Mouse (Mus musculus) spleen, postnatal 4 days (tissue): ENCODE results near the gene Lrp8.
A peak's percentile ranks its signal among the peaks of the same experiment; 100 is the strongest.

Source experiments
- DNase-seq, 2 experiments: peaks; one replicate each; pipeline ENCODE4 v3.0.0; 2022; ENCODE audit warnings: low spot score in 2 of 2

Lrp8 gene

DNA sequence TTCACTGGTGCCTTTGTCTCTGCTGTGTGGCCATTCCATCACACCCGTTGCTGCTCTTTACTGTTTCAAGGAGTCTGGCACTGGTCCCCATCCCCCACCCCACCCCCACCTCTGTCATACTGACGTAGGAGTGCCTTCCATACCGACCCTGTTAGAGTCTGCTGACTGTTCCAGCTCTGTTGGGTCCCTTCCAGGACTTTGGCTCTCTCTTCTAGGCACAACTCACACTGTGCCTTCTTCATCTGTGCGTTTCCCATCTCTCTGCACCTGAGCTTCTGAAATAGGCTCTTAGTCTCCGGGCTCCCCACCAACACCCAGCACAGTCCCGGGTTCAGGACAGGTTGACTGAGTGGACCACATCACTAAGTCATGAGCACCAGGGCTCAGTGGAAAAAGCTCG, 44.7 kb downstream of the Lrp8 start:
- DNase-seq = no peak

GRCm38 (mm10) chr4:107848546-107848945, 46.5 kb downstream of the Lrp8 start:
- DNase-seq = no peak

GRCm38 (mm10) chr4:107849621-107850020, 47.6 kb downstream of the Lrp8 start:
- no peak for DNase-seq

GRCm38 (mm10) chr4:107850091-107850490, 48.0 kb downstream of the Lrp8 start:
- DNase-seq = no peak

- no peak for DNase-seq
Observed at GRCm38 (mm10) chr4:107853333-107853732, 51.3 kb downstream of the Lrp8 start.

DNA sequence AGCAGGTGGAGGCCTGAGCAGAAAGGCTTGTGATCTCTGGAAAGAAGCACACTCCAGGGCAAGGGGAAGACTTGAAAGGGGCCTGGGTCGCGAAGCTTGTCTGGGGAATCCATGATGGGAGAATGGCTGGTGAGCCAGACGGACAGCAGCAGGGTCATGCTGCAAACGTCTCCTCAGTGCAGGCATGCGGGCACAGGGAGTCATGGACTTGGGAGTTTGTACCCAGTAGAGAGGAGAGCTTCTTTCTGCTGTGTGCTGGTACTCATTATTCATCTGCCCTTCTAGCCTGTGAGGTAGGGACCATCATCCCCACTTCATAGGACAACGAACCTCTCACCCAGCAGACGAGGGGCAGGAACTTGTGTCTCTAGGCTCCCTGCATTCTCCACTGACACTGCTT, 51.8 kb downstream of the Lrp8 start:
- DNase-seq = no peak

DNA sequence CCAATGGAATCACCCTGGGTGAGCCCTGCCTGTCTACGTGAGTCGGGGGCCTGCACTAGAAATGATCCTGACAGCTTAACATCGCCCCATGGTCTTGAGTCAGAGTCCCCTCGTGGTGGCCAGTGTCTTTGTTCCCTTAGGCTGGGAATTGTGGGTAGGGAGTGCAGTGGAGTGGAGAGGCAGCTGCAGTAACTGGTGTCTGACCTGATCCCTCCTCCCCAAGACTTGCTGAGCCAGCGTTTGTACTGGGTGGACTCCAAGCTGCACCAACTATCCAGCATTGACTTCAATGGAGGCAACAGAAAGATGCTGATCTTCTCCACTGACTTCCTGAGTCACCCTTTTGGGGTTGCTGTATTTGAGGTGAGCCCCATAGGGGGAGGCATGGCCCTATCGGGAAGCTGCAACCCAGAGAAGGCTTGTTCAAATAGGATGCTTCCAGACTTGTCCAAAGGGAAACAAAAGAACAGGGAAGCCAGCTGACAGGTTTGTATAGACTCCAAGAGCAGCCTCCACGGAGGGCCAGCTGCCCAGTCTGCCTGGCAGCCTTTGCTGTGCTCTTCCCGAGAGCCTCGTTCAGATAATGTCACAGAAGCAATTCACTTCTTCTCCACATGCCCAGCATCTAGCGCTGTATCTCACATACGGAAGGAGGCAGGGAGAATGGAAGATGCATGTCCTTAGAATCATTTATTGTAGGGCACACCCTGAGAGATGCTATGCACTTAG, 55.1 kb downstream of the Lrp8 start:
- DNase-seq = no peak

DNA sequence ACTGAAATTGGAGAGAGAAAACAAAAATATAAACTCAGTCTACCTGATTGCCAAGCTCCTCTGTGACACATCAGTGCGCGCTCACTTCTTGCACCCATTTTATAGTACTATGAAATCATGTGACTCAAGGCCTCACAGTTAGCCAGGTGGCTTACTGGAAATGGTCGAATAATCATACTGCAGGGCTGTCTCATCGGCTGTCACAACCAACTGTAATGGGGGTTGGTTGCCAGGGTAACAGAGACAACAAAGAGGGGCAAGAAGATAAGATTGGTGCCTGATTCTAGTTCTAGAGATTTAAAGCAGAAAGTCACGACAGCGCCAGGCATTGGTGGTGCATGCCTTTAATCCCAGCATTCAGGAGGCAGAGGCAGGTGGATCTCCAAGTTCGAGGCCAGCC, 56.9 kb downstream of the Lrp8 start:
- no peak for DNase-seq

DNA sequence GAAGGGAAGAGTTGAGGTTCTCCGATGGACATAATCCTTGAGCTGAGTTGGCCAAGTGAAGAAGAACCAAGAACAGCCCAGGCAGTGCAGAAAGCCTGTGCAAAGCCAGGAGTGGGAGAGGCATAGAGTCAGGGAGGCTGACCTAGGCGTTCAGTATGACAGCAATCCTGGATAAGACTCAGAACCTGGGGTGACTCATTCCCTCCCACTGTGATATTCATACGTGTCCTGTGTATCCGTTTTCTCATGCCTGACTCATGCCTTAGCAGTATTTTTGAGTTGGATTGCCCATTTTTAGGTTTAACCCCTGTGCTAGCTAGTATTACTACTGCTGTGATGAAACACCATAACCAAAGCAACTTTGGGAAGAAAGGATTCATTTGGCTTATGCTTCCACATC, 62.8 kb downstream of the Lrp8 start:
- DNase-seq = no peak

- peak; percentile 94 to 97 for DNase-seq
Observed at GRCm38 (mm10) chr4:107879254-107880050, 77.4 kb downstream of the Lrp8 start, which contains the start of gene Magoh. TSS of gene Magoh (plus strand) at chr4:107879755.

DNA sequence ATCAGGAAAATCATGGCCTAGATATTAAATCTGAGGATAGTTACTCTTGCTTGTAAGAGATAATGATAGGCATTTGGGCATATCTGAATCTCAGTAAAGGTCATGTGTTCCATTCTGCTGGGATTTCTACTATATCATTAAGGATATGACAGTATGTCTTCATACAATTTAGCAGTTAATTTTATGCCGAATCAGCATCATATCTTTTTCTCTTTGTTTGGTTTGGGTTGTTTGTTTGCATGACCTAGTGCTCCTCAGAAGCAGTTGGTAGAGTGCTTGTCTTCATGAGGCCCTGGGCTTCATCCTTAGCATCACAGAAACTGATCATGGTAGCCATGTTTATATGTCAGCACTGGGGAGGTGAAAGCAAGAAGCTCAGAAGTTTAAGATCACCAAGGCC, 79.6 kb downstream of the Lrp8 start:
- DNase-seq = no peak

GRCm38 (mm10) chr4:107886371-107886770, 84.3 kb downstream of the Lrp8 start:
- DNase-seq = no peak

DNA sequence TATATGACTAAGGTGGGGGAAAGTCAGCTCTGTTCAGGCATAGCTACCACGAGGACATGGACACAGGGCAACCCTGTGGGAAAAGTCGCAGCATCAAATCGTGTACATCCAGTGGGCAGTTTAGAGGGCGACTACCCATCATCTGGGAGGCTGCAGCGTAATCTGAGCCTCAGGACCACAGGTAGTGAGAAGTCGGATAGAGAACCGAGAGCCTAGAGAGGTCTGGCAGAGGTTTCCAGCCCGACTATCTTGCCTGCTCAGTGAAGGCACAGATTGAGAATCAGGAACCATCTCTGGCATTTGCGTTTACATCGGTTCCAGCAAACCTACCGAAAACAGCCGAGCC, 87.3 kb downstream of the Lrp8 start:
- no peak for DNase-seq

- peak; percentile 88 to 93 for DNase-seq
Observed at GRCm38 (mm10) chr4:107889731-107890432, 87.8 kb downstream of the Lrp8 start, which contains the start of gene 0610037L13Rik. TSS of gene 0610037L13Rik (plus strand) at chr4:107889813.

DNA sequence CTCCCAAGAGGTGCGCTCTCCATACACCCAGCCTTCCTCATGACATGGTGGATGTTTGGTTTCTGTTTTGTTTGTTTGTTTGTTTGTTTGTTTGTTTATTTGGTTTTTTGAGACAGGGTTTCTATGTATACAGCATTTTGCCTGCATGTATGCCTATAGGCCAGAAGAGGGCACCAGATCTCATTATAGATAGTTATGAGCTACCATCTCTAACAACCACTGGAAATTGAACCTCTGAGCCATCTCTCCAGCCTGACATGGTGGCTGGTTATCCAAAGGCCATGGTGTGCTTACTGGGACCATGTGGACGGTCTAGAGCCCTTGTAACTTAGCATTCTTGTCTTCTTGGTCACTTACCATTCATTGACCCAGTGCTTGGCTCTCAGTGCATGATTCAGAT, 90.6 kb downstream of the Lrp8 start:
- no peak for DNase-seq

DNA sequence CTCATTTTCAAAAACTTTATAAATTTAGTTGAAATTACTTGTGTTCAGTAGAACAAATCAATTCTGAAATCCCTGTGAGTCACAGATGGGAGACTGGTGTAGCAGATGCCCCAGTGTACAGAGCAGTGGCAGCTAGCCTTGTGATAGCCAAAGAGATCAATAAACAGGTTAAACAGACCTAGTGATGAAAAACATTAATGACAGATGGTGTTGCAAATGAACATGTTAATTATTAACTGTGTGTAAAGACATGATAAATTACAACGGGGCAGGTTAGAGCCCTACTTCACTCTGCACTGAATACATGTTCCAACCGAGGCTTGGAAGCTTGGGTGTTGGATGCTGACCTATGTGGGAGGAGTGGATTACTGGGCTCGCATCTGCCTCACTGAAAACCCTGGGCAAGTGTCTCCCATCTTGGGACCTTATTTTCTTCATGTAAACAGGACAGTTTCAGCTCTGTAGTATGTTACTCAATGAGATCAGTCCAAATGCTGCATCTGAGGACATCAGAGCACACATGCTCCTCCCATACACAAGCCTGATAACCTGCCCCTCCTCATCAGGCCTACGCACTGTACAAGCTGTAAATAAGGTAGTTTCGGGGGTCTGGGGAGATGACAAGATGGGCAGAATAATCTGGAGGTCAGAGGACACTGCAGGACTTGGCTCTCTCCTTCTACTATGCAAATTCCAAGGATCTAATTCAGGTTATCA, 97.3 kb downstream of the Lrp8 start:
- DNase-seq = no peak

DNA sequence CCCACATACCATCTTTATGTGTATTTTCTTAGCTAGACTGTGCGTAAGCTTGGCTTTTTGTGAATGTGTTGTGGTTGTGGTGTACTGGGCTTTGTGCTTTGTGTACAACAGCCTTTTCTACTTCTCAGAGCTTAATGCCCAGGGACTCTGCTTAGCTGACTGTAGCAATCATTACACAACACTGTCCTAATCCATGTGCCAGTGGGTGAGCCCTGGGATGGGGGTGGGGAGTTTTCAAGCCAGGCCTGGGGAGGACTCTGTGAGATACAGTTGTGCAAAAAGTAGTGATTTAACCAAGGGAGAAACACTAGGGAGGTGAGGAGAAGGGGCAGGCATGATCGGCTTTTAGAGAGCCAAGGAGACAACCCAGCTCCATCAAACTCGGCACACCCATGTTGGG, 98.1 kb downstream of the Lrp8 start:
- DNase-seq = no peak

DNA sequence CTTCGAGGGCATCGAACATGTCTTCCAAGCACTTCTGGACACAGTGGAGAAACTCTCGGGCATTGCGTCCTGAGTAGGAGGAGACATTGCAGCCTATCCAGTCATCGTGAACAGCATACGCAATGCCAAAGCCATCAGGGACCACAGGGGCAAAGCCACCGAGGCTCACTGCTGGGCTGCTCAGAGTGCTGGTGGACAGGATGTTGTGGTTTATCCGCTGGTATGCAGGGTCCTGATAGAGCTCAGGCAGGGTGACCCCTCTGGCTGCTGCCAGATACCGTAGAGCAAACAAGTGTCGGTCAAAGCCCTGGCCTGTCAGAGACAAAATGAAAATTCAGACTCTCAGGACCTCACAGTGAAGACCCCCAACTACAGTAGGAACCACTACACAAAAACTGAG, 102.2 kb downstream of the Lrp8 start:
- no peak for DNase-seq

GRCm38 (mm10) chr4:107906561-107906960, 104.5 kb downstream of the Lrp8 start:
- DNase-seq = no peak

DNA sequence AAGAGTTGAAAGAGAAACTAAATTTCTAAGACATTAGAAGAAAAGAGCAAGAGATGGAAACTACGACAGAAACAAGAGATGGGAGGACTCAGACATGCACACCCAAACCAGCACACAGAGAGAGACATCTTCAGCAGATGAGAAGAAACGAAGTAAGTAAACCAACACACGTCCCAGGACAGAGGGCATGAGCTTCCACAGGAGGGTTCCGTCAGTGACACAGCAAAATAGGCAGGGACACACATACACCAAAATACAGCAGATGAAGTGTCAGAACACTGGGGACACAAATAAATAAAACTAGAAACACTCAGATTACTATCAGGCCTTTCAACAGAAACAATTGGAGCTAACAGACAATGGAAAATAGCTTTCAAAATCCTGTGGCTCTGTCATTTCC, 108.0 kb downstream of the Lrp8 start:
- DNase-seq = no peak

GRCm38 (mm10) chr4:107920336-107920735, 118.3 kb downstream of the Lrp8 start:
- no peak for DNase-seq

DNA sequence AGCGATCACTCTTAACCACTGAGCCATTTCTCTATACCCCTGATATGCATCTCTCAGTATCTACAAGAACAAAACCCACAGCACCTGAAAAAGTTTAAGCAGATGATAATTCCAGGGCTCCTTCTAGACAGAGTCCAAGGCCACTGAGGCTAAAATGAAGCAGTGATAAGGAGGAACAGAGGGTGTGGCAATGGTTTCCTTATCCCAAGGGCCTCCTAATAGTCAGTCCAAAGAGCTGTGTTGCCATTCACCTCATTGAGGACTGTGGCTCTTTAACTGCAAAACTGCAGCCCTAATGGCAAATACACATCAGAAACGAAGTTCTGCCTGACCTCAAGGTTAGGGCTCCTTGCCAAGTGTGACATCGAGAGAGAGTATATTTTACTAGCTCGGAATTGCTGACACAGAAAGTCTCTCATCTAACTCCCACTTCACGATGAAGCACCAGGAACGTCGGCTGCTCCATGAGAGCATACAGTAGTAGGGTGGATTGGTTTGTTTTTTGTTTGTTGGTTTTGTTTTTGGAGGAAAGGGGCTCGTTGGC, 119.2 kb downstream of the Lrp8 start:
- no peak for DNase-seq
